Mouse (Mus musculus) ES-Bruce4 (cell line): ENCODE results near the gene Plekhg5.
A peak's percentile ranks its signal among the peaks of the same experiment; 100 is the strongest.

Experiments
- CTCF ChIP-seq: IDR thresholded peaks from one replicate; pipeline ENCODE4 v1.8.1; 2011; ENCODE audit warnings: low read depth, low read length
- EP300 ChIP-seq: IDR thresholded peaks from 2 replicates; pipeline ENCODE4 v1.6.1; 2011; ENCODE audit warnings: low read depth, low read length; ENCODE audit not compliant: insufficient read depth
- POLR2A ChIP-seq: IDR thresholded peaks from one replicate; pipeline ENCODE4 v1.8.1; 2011; ENCODE audit warnings: low read length; ENCODE audit not compliant: insufficient read depth

- TF ChIP-seq POLR2A: no peak
- TF ChIP-seq CTCF: peak; percentile 82
- no peak for TF ChIP-seq EP300
These were observed 85.7 kb downstream of the Plekhg5 start for GRCm38 (mm10) chr4:152157779-152158584.
